Mouse (Mus musculus): ENCODE measurements around the gene Adamts1. TPM values are rescaled to one million over a fixed set of nuclear protein-coding genes. Genes with fewer than 3 reads are reported as not detected.

Gene Adamts1
- polyA plus RNA-seq, 1 experiment from 2014 or later, result 11.9 TPM

DNA sequence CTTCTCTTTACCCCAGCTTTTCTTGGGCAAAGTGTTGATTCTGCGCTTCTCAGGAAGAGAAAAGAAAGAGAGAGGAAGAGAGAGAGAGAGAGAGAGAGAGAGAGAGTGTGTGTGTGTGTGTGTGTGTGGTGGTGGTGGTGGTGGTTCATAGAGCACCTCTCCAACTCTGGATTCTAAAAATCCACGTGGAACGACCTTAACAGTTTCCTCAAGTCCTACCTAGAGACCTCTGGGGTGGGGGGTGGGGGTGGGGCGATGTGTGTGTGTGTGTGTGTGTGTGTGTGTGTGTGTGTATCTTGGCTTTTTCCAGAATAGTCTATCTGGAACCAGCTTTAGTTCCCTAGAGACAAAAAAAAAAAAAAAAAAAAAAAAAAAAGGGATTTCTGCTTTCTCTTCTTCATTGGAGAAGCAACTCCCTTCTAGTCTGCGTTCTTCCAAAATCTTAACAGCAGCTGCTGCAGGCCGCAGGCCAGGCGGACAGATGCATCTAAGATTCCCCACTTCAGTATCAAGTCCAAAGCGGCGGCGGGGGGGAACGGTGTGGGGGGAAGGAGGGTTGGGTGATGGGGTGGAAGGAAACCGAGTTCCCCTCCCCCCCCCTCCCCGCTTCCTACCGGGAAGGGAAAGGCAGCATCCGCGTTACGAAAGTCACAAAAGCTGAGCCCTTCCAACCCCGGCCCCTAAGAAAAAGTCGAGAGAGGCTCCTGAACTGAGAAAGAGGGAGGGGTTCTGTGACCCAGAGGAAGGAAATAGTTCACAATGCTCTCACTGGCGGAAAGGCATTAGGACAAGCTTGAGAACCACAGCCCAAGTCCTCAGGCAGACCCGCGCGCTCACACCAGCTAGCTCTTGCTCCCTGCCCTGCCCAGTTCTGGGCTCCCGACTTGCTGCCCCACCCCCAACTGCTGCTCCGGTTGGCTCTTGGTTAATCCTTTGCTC is 969 bp upstream of the Adamts1 start:
- ATAC-seq (replicated peaks; ENCODE audit: low FRiP score), result peak; percentile 22
- DNase-seq (ENCODE audit: low spot score), result peak; percentile 80
- Histone ChIP-seq H3K9me3 (ENCODE audit: control insufficient read depth, low read length) (no peaks in the 10 kb centered on the region), H3K4me1 (replicated peaks; ENCODE audit: control insufficient read depth, insufficient read depth, low read length) (peaks cover 5% of the 10 kb centered on the region; the same call in 1 of the 2 replicates), H3K36me3 (ENCODE audit: control insufficient read depth, insufficient read depth, low read length) (no peaks in the 10 kb centered on the region; the same call in 1 of the 2 replicates), H3K9ac (ENCODE audit: low read length) (peak overlapping the region; percentile 66), H3K27ac (ENCODE audit: low read depth, low read length) (peak overlapping the region; percentile 80; the same call in 1 of the 2 replicates), H3K27me3 (ENCODE audit: control insufficient read depth, insufficient read depth, low read length) (no peaks in the 10 kb centered on the region), H3K4me2 (ENCODE audit: low read depth, low read length, severe bottlenecking) (peak overlapping the region; percentile 93), H3K4me3 (ENCODE audit: low read depth, low read length) (peak overlapping the region; percentile 58)
- WGBS, result 1% methylated on average over 22 of the region's 25 CpGs

DNA sequence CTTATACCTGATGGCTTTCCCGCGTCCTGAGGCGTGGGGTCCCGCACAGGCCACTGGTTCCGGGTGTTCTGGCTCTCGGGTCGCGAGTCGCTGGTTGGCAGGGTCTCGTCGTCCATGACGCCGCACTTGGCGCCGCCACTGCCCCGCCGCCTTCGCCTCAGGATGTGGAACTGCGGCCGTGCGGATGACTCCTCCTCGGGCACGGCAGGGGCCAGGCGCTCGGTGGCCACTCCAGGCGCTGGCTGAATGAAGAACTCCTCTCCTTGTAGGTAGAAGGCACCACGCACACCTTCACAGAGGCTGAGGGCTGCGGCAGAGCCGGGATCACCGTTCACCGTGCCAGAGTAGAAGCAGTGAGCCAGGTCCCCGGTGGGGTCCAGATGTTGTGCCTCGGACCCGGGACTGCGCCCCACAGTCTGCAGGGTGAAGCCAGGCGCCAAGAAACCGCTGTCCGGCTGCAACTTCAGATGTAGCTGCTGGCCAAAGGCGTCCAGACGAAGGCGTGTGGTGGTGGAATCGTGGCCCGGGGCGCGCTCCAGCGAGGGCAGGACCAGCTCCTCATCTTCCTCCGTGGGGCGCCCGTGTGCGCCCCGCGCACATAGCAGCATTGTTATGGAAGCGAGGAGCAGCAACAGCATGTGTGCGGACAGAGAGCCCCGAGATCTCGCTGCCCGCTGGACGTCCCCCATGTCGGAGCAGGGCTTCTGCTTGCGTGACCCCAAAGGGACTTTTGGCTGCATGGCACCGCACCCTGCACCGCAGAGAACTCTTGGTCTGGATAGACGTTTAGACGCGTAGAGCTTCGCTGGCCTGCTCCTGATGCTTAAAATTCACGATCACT is 722 bp downstream of the Adamts1 start:
- no peaks in the 10 kb centered on the region for H3K9me3 ChIP-seq (ENCODE audit: control insufficient read depth, low read length)
- H3K36me3 ChIP-seq (ENCODE audit: control insufficient read depth, insufficient read depth, low read length), result no peaks in the 10 kb centered on the region; the same call in 1 of the 2 replicates
- H3K9ac ChIP-seq (ENCODE audit: low read length), result peak overlapping the region; percentile 66
- peak overlapping the region; percentile 58 for H3K4me3 ChIP-seq (ENCODE audit: low read depth, low read length)
- H3K27ac ChIP-seq (ENCODE audit: low read depth, low read length), result peak overlapping the region; percentile 80
- H3K4me1 ChIP-seq (replicated peaks; ENCODE audit: control insufficient read depth, insufficient read depth, low read length), result peaks cover 5% of the 10 kb centered on the region; the same call in 1 of the 2 replicates
- H3K27me3 ChIP-seq (ENCODE audit: control insufficient read depth, insufficient read depth, low read length), result no peaks in the 10 kb centered on the region
- ATAC-seq (replicated peaks; ENCODE audit: low FRiP score), result peak; percentile 8
- peak overlapping the region; percentile 93 for H3K4me2 ChIP-seq (ENCODE audit: low read depth, low read length, severe bottlenecking)
- under 1% methylated on average over 65 of the region's 67 CpGs for WGBS
- DNase-seq (ENCODE audit: low spot score), result peak; percentile 80

DNA sequence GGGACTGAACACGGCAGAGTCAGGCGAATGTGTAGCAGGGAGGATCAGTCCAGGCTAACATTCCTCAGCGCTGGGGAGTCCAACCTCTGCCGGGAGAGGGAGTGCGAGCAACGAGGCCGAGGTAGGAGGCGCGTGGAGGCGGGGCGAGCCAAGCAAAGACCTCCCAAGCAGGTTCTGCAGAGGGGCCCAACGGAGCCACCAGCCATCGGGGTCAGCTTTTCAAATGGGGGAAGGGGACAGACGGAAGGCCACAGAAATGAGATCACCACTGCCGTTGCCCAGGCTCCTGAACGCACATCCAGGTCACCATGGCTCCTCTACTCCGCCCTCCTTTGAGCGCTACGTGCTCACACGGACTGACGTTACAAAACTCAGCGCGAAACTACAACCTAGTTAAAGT is 1.7 kb downstream of the Adamts1 start:
- H3K27ac ChIP-seq (ENCODE audit: low read depth, low read length), result peak overlapping the region; percentile 25
- ATAC-seq (replicated peaks; ENCODE audit: low FRiP score) (peak; percentile 74), DNase-seq (ENCODE audit: low spot score) (peak; percentile 91)
- WGBS, result under 1% methylated on average over 23 of the region's 23 CpGs
- peaks cover 5% of the 10 kb centered on the region; the same call in 1 of the 2 replicates for H3K4me1 ChIP-seq (replicated peaks; ENCODE audit: control insufficient read depth, insufficient read depth, low read length)
- no peaks in the 10 kb centered on the region; the same call in 1 of the 2 replicates for H3K36me3 ChIP-seq (ENCODE audit: control insufficient read depth, insufficient read depth, low read length)
- peak overlapping the region; percentile 66 for H3K9ac ChIP-seq (ENCODE audit: low read length)
- H3K4me2 ChIP-seq (ENCODE audit: low read depth, low read length, severe bottlenecking), result peak overlapping the region; percentile 93
- H3K9me3 ChIP-seq (ENCODE audit: control insufficient read depth, low read length), result no peaks in the 10 kb centered on the region
- H3K27me3 ChIP-seq (ENCODE audit: control insufficient read depth, insufficient read depth, low read length), result no peaks in the 10 kb centered on the region
- H3K4me3 ChIP-seq (ENCODE audit: low read depth, low read length), result peak overlapping the region; percentile 58

DNA sequence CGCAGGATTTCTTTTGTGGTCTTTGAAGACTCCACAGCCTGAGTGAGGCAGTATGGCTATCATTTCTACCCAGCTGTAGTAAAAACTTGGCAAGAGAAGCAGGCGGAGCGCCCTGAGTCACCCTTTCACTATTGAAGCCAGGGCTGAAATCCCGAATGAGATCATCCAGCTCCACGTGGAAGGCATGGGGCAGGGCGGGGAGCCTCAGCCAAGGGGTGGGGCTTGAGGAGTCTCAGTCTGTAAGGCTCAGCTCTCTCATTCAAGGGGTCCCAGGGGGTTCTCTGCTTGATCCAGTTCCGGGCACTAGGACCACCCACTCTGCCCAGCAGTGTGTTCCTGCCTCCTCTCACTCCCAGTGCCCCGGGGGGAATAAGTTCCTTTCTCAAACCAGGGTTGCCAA is 2.2 kb downstream of the Adamts1 start:
- no peaks in the 10 kb centered on the region; the same call in 1 of the 2 replicates for H3K36me3 ChIP-seq (ENCODE audit: control insufficient read depth, insufficient read depth, low read length)
- no peaks in the 10 kb centered on the region for H3K9me3 ChIP-seq (ENCODE audit: control insufficient read depth, low read length)
- peaks cover 5% of the 10 kb centered on the region; the same call in 1 of the 2 replicates for H3K4me1 ChIP-seq (replicated peaks; ENCODE audit: control insufficient read depth, insufficient read depth, low read length)
- ATAC-seq (replicated peaks; ENCODE audit: low FRiP score) (peak; percentile 82), DNase-seq (ENCODE audit: low spot score) (peak; percentile 90)
- H3K4me3 ChIP-seq (ENCODE audit: low read depth, low read length), result peak overlapping the region; percentile 58
- H3K4me2 ChIP-seq (ENCODE audit: low read depth, low read length, severe bottlenecking), result peak overlapping the region; percentile 93
- no peaks in the 10 kb centered on the region for H3K27me3 ChIP-seq (ENCODE audit: control insufficient read depth, insufficient read depth, low read length)
- peak overlapping the region; percentile 66; the same call in 1 of the 2 replicates for H3K9ac ChIP-seq (ENCODE audit: low read length)
- peak overlapping the region; percentile 25 for H3K27ac ChIP-seq (ENCODE audit: low read depth, low read length)
- 3% methylated on average over 8 of the region's 8 CpGs for WGBS

DNA sequence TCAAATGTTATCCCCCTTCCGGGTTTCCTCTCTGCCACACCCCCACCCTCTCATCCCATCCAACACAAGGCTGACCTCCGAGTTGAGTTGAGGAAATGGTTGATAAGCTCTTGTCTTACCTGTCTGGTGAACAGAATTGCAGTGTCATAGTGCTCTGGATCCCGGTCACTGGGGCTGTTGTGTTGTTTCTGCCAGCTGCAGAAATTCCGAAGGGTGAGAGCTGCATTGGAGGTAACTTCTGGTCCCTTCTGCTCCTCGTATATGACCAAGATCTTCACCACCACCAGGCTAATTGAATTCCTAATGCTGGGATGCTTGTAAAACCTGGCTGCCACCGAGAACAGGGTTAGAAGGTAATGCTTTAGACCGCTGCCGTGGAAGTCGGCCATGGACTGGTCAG is 2.9 kb downstream of the Adamts1 start:
- H3K27me3 ChIP-seq (ENCODE audit: control insufficient read depth, insufficient read depth, low read length), result no peaks in the 10 kb centered on the region
- peaks cover 7% of the 10 kb centered on the region; the same call in 1 of the 2 replicates for H3K36me3 ChIP-seq (ENCODE audit: control insufficient read depth, insufficient read depth, low read length)
- peak overlapping the region; percentile 29; the same call in 1 of the 2 replicates for H3K4me2 ChIP-seq (ENCODE audit: low read depth, low read length, severe bottlenecking)
- peaks cover 5% of the 10 kb centered on the region; the same call in 1 of the 2 replicates for H3K4me1 ChIP-seq (replicated peaks; ENCODE audit: control insufficient read depth, insufficient read depth, low read length)
- H3K9me3 ChIP-seq (ENCODE audit: control insufficient read depth, low read length), result no peaks in the 10 kb centered on the region
- no peak overlapping the region for H3K9ac ChIP-seq (ENCODE audit: low read length)
- no peak overlapping the region for H3K27ac ChIP-seq (ENCODE audit: low read depth, low read length)
- no peak for DNase-seq (ENCODE audit: low spot score)
- 77% methylated on average over 9 of the region's 9 CpGs for WGBS
- ATAC-seq (replicated peaks; ENCODE audit: low FRiP score), result no peak
- no peak overlapping the region for H3K4me3 ChIP-seq (ENCODE audit: low read depth, low read length)

DNA sequence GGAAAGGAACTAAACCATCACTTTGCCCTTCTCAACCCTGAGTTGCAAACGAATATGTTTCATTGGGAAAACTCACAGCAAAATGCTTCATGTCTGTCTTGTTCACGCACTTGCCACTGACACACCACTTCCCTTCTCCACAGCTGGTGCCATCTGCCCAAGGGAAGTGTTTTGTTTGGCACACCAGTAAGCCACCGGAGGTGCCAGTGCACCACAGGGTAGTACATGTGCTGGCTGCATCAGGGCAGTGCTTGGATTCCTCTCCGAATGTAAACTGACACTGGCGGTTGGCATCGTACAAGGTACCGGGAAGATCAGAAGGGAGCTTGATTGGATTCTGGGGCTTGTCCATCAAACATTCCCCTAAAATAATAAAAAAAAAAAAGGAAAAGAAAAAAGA is 4.6 kb downstream of the Adamts1 start:
- Histone ChIP-seq H3K36me3 (ENCODE audit: control insufficient read depth, insufficient read depth, low read length) (peaks cover 7% of the 10 kb centered on the region; the same call in 1 of the 2 replicates), H3K9me3 (ENCODE audit: control insufficient read depth, low read length) (no peaks in the 10 kb centered on the region), H3K4me1 (replicated peaks; ENCODE audit: control insufficient read depth, insufficient read depth, low read length) (peaks cover 2% of the 10 kb centered on the region; the same call in 1 of the 2 replicates), H3K27ac (ENCODE audit: low read depth, low read length) (no peak overlapping the region), H3K4me2 (ENCODE audit: low read depth, low read length, severe bottlenecking) (no peak overlapping the region), H3K27me3 (ENCODE audit: control insufficient read depth, insufficient read depth, low read length) (no peaks in the 10 kb centered on the region), H3K9ac (ENCODE audit: low read length) (no peak overlapping the region), H3K4me3 (ENCODE audit: low read depth, low read length) (no peak overlapping the region)
- DNase-seq (ENCODE audit: low spot score) (no peak), ATAC-seq (replicated peaks; ENCODE audit: low FRiP score) (no peak)
- 91% methylated on average over 7 of the region's 7 CpGs for WGBS

DNA sequence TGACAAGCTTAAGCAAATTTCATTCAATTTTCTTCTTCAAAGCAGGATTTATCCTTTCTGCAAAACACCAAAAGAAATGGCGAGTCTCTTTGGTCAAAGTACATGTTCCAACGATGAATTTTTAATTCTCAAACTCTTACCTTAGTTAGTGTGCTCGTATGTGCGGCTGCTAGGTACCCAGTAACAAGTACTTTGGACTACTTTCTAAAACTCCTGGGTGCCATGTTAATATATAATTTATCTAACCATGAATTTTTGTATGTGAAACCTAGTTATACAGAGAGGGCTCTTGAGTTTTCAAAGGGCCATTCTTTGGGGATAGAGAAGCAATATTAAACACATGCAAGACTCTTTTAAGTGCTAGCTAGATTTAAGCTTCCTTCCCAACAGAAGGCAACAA is 5.8 kb downstream of the Adamts1 start:
- no peak overlapping the region for H3K4me2 ChIP-seq (ENCODE audit: low read depth, low read length, severe bottlenecking)
- WGBS, result 93% methylated on average over 4 of the region's 4 CpGs
- no peak overlapping the region for H3K27ac ChIP-seq (ENCODE audit: low read depth, low read length)
- H3K4me3 ChIP-seq (ENCODE audit: low read depth, low read length), result no peak overlapping the region
- H3K27me3 ChIP-seq (ENCODE audit: control insufficient read depth, insufficient read depth, low read length), result no peaks in the 10 kb centered on the region
- H3K4me1 ChIP-seq (replicated peaks; ENCODE audit: control insufficient read depth, insufficient read depth, low read length), result peaks cover 2% of the 10 kb centered on the region; the same call in 1 of the 2 replicates
- no peak for ATAC-seq (replicated peaks; ENCODE audit: low FRiP score)
- H3K9ac ChIP-seq (ENCODE audit: low read length), result no peak overlapping the region
- peaks cover 7% of the 10 kb centered on the region; the same call in 1 of the 2 replicates for H3K36me3 ChIP-seq (ENCODE audit: control insufficient read depth, insufficient read depth, low read length)
- no peak for DNase-seq (ENCODE audit: low spot score)
- H3K9me3 ChIP-seq (ENCODE audit: control insufficient read depth, low read length), result no peaks in the 10 kb centered on the region

DNA sequence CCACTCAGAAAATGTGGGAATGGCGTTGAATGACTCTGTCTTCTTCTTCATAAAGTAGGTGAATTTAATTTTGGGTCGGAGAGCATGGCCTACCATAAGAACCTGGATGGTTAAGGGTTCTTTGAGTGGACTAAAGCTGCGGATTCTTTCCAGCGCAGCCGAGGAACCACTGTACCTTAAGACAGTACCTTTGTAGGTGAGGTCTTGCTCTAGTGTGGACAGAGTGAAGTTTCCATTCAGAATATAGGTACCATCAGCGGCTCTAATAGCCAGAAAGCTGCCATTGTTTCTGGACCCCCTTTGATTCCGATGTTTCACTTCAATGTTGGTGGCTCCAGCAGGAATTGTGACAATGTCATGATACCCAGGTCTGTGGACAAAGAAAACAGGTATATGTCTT is 7.2 kb downstream of the Adamts1 start:
- ATAC-seq (replicated peaks; ENCODE audit: low FRiP score) (no peak), DNase-seq (ENCODE audit: low spot score) (no peak)
- Histone ChIP-seq H3K27me3 (ENCODE audit: control insufficient read depth, insufficient read depth, low read length) (no peaks in the 10 kb centered on the region), H3K4me3 (ENCODE audit: low read depth, low read length) (no peak overlapping the region), H3K4me2 (ENCODE audit: low read depth, low read length, severe bottlenecking) (no peak overlapping the region), H3K27ac (ENCODE audit: low read depth, low read length) (no peak overlapping the region), H3K36me3 (ENCODE audit: control insufficient read depth, insufficient read depth, low read length) (peaks cover 7% of the 10 kb centered on the region; the same call in 1 of the 2 replicates), H3K4me1 (replicated peaks; ENCODE audit: control insufficient read depth, insufficient read depth, low read length) (0 out of 2 replicates have a peak, but pooled peaks cover 2% of the 10 kb centered on the region), H3K9ac (ENCODE audit: low read length) (no peak overlapping the region), H3K9me3 (ENCODE audit: control insufficient read depth, low read length) (no peaks in the 10 kb centered on the region)
- 99% methylated on average over 7 of the region's 7 CpGs for WGBS

All from forebrain, embryonic 11.5 days (tissue).